Mouse (Mus musculus): ENCODE measurements around the gene Nt5c3. TPM values are rescaled to one million over a fixed set of nuclear protein-coding genes. Genes with fewer than 3 reads are reported as not detected.
A peak's percentile ranks its signal among the peaks of the same experiment; 100 is the strongest.

Gene Nt5c3
- total RNA-seq, 1 experiment = 15.6 TPM

DNA sequence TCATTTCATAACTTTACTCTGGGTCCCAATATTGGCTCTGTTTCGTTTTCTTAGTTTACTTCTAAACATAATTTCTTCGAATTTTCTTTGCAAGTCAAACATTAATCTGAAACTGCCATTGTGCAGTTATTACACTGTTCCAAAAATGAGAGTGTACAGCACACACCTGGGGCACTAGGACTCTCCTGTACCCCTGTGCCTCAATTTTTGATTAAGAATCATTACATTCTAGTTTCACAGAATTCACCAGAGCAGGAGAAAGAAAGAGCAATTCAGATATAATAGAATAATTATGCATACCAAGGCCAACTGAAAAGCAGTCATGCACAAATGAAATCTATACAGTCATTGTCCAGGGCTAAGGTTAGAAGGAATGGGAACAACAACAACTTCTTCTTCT is 8.7 kb upstream of the Nt5c3 start:
- DNase-seq (ENCODE audit: low read depth, low spot score) = no peak
- Histone ChIP-seq H3K9me3 (ENCODE audit: control insufficient read depth, insufficient read depth, low read depth, low read length) (no peaks in the 10 kb centered on the region), H3K27ac (ENCODE audit: insufficient read depth, low read depth, low read length, poor library complexity, severe bottlenecking) (no peak overlapping the region), H3K4me3 (ENCODE audit: insufficient read depth in 1 of 2, low read depth in 1 of 2, low read length in 2 of 2, poor library complexity in 1 of 2, severe bottlenecking in 1 of 2) (no peak overlapping the region), H3K9ac (ENCODE audit: insufficient read depth, low read depth, low read length, poor library complexity, severe bottlenecking) (no peak overlapping the region), H3K4me1 (ENCODE audit: control insufficient read depth in 2 of 2, insufficient read depth in 2 of 2, low read length in 2 of 2, poor library complexity in 1 of 2) (no peaks in the 10 kb centered on the region), H3K36me3 (ENCODE audit: control insufficient read depth, insufficient read depth, low read length, poor library complexity, severe bottlenecking) (no peaks in the 10 kb centered on the region)
- no peak for TF ChIP-seq CHD2 (IDR thresholded peaks at IDR 0.05; ENCODE audit: low read depth, low read length)
- TF ChIP-seq ZNF384 (IDR thresholded peaks at IDR 0.05; ENCODE audit: low read depth, low read length) = no peak
- TF ChIP-seq ZC3H11A (IDR thresholded peaks at IDR 0.05; ENCODE audit: borderline replicate concordance, low read depth, low read length) = no peak
- TF ChIP-seq HCFC1 (IDR thresholded peaks at IDR 0.05; ENCODE audit: borderline replicate concordance, insufficient read depth, low read length) = no peak
- in situ Hi-C loops (cut with MboI; ENCODE audit: low sequenced_read_pairs in 2 of 2, unreplicated experiment in 2 of 2) = no loop called here

DNA sequence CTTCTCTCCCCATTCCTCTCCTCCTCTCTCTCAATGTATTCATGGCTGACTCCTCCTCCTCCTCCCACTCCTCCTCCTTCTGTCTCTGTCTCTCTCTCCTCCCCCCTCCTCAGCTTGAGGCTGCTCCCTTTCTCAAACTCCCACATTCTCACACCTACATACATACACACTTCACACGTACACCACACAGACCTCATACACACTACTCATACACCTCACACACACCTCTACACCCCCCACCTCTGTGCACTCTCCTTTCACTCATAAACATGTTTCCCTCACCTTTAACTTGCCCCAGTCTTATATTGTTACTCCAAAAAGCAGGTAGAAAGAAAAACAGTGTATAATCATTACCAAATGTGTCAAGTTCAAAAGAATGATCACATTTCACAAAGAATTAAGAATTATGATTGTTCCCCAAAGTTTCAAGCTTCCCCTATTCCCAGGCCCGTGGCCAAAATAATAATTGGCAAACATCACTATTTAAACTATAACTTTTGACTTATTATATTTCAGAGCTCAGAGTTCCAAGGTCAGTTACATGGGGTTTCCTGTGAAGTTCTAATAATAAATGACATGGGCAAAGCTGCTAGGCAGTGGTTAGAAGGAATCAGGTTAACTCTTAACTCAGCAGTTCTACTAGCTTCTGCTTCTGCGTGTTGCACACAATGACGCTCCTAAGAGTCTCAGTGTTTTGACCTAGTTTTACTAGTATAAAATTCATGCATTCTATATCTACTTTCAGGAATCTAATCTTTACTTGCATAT is 8.1 kb upstream of the Nt5c3 start:
- Histone ChIP-seq H3K9ac (ENCODE audit: insufficient read depth, low read depth, low read length, poor library complexity, severe bottlenecking) (no peak overlapping the region), H3K9me3 (ENCODE audit: control insufficient read depth, insufficient read depth, low read depth, low read length) (no peaks in the 10 kb centered on the region), H3K27ac (ENCODE audit: insufficient read depth, low read depth, low read length, poor library complexity, severe bottlenecking) (no peak overlapping the region), H3K4me3 (ENCODE audit: insufficient read depth in 1 of 2, low read depth in 1 of 2, low read length in 2 of 2, poor library complexity in 1 of 2, severe bottlenecking in 1 of 2) (no peak overlapping the region), H3K4me1 (ENCODE audit: control insufficient read depth in 2 of 2, insufficient read depth in 2 of 2, low read length in 2 of 2, poor library complexity in 1 of 2) (no peaks in the 10 kb centered on the region), H3K36me3 (ENCODE audit: control insufficient read depth, insufficient read depth, low read length, poor library complexity, severe bottlenecking) (no peaks in the 10 kb centered on the region)
- TF ChIP-seq CHD2 (IDR thresholded peaks at IDR 0.05; ENCODE audit: low read depth, low read length) (no peak), HCFC1 (IDR thresholded peaks at IDR 0.05; ENCODE audit: borderline replicate concordance, insufficient read depth, low read length) (no peak), MAFK (IDR thresholded peaks at IDR 0.05; ENCODE audit: insufficient read depth, low read depth, low read length) (no peak), ZNF384 (IDR thresholded peaks at IDR 0.05; ENCODE audit: low read depth, low read length) (no peak), ZC3H11A (IDR thresholded peaks at IDR 0.05; ENCODE audit: borderline replicate concordance, low read depth, low read length) (no peak)
- in situ Hi-C loops (cut with MboI; ENCODE audit: low sequenced_read_pairs in 2 of 2, unreplicated experiment in 2 of 2) = no loop called here
- DNase-seq (ENCODE audit: low read depth, low spot score) = no peak

DNA sequence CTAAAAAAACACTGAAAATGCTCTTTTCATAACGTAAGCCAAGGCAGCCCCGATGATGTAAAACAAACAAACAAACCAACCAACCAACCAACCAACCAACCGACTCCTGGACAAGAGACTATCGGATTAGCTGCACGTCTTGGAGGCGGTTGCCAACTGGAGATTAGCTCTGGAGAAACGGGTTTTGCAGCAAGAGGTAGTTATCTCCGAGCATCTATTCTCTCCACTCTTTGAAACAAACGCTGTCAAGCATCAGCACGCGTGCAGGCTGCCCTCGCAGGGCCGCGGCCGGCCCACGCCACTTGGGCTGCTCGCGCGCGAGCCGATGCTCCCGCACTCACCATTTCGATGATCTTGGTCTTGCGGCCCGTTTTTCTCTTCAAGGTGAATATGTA is 404 bp downstream of the Nt5c3 start:
- DNase-seq (ENCODE audit: low read depth, low spot score) = peak; percentile 12

DNA sequence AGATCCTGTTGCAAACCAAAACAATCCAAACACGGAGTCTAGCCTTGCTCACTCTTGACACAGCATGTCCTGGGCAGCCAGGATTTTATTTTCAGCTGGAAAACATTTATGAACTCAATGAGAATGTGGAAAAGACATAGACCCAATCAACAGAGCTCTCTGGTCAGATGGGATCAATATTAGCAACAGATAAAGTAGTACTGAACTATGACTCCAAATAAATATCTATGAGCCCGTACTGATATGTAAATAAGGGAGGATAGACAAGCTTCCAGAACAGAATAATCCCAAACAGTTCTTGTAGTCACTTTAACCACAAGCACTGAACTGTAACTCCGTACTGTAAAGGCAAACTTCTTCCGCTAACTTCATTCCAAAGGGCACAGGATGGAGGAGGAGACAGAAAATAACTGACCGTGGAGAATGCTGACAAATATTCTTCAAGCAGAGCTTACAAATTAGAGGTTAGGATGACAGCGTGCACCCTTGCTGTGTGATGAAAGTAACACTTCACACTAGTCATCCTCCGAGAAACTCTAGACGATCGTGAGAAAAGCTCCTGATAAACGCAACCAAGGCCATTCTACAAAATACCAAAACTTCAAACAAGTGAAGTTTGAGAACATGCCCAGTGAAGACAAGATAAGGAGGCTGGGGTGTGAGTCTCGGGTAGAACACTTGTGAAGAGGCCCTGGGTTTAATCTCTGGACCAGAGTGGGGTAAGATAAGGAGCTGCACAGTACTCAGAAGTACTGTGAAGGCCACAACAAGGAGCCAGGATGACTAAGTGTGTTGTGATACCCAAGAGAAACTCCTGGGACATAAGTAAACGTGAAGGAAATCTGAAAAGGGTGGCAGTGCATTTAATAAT is 3.3 kb downstream of the Nt5c3 start:
- no peak overlapping the region for H3K4me3 ChIP-seq (ENCODE audit: insufficient read depth in 1 of 2, low read depth in 1 of 2, low read length in 2 of 2, poor library complexity in 1 of 2, severe bottlenecking in 1 of 2)
- H3K9ac ChIP-seq (ENCODE audit: insufficient read depth, low read depth, low read length, poor library complexity, severe bottlenecking) = no peak overlapping the region
- in situ Hi-C loops (cut with MboI; ENCODE audit: low sequenced_read_pairs in 2 of 2, unreplicated experiment in 2 of 2) = no loop called here
- TF ChIP-seq ZC3H11A (IDR thresholded peaks at IDR 0.05; ENCODE audit: borderline replicate concordance, low read depth, low read length) = no peak
- no peak for TF ChIP-seq CHD2 (IDR thresholded peaks at IDR 0.05; ENCODE audit: low read depth, low read length)
- no peak for TF ChIP-seq HCFC1 (IDR thresholded peaks at IDR 0.05; ENCODE audit: borderline replicate concordance, insufficient read depth, low read length)
- no peak for TF ChIP-seq MAFK (IDR thresholded peaks at IDR 0.05; ENCODE audit: insufficient read depth, low read depth, low read length)
- TF ChIP-seq ZNF384 (IDR thresholded peaks at IDR 0.05; ENCODE audit: low read depth, low read length) = no peak
- no peaks in the 10 kb centered on the region for H3K36me3 ChIP-seq (ENCODE audit: control insufficient read depth, insufficient read depth, low read length, poor library complexity, severe bottlenecking)
- no peak for DNase-seq (ENCODE audit: low read depth, low spot score)
- H3K9me3 ChIP-seq (ENCODE audit: control insufficient read depth, insufficient read depth, low read depth, low read length) = no peaks in the 10 kb centered on the region
- H3K27ac ChIP-seq (ENCODE audit: insufficient read depth, low read depth, low read length, poor library complexity, severe bottlenecking) = no peak overlapping the region
- H3K4me1 ChIP-seq (ENCODE audit: control insufficient read depth in 2 of 2, insufficient read depth in 2 of 2, low read length in 2 of 2, poor library complexity in 1 of 2) = peaks cover 0 to 2% of the 10 kb centered on the region in 2 experiments; a peak in 1 of 4 replicates

More for the DNA sequence above, 404 bp downstream of the Nt5c3 start:
- Histone ChIP-seq H3K27ac (ENCODE audit: insufficient read depth, low read depth, low read length, poor library complexity, severe bottlenecking) (no peak overlapping the region), H3K9ac (ENCODE audit: insufficient read depth, low read depth, low read length, poor library complexity, severe bottlenecking) (peak overlapping the region; percentile 85), H3K4me3 (ENCODE audit: insufficient read depth in 1 of 2, low read depth in 1 of 2, low read length in 2 of 2, poor library complexity in 1 of 2, severe bottlenecking in 1 of 2) (peak overlapping the region; percentile 86 to 88), H3K9me3 (ENCODE audit: control insufficient read depth, insufficient read depth, low read depth, low read length) (no peaks in the 10 kb centered on the region), H3K4me1 (ENCODE audit: control insufficient read depth in 2 of 2, insufficient read depth in 2 of 2, low read length in 2 of 2, poor library complexity in 1 of 2) (no peaks in the 10 kb centered on the region), H3K36me3 (ENCODE audit: control insufficient read depth, insufficient read depth, low read length, poor library complexity, severe bottlenecking) (no peaks in the 10 kb centered on the region)
- TF ChIP-seq CHD2 (IDR thresholded peaks at IDR 0.05; ENCODE audit: low read depth, low read length) (peak; percentile 41; the same call in 1 of the 2 replicates), ZNF384 (IDR thresholded peaks at IDR 0.05; ENCODE audit: low read depth, low read length) (no peak), MAFK (IDR thresholded peaks at IDR 0.05; ENCODE audit: insufficient read depth, low read depth, low read length) (no peak), HCFC1 (IDR thresholded peaks at IDR 0.05; ENCODE audit: borderline replicate concordance, insufficient read depth, low read length) (no peak)
- in situ Hi-C loops (cut with MboI; ENCODE audit: low sequenced_read_pairs in 2 of 2, unreplicated experiment in 2 of 2) = no loop called here

Measured in ES-E14 (cell line).